Mouse (Mus musculus) thymus, adult 2 months (tissue): ENCODE data around the gene Cacnb4. TPM values are rescaled to one million over a fixed set of nuclear protein-coding genes. Genes with fewer than 3 reads are reported as not detected.

Experiments used
- DNase-seq: peaks from one replicate; pipeline ENCODE4 v3.0.0; 2021
- H3K27ac ChIP-seq: fragments of 200-500 bp; 2 replicates; pipeline ENCODE4 v1.5.1; 2012; ENCODE audit warnings: low read length, control low read depth; ENCODE audit not compliant: control insufficient read depth, insufficient read depth
- H3K27me3 ChIP-seq: fragments of 200-500 bp; 2 replicates; pipeline ENCODE4 v1.6.1; 2012; ENCODE audit warnings: mild to moderate bottlenecking, low read length, moderate library complexity, mixed read lengths; ENCODE audit not compliant: control insufficient read depth, insufficient read depth
- H3K36me3 ChIP-seq: fragments of 200-500 bp; 2 replicates; pipeline ENCODE4 v1.6.1; 2012; ENCODE audit warnings: mild to moderate bottlenecking, low read length, moderate library complexity; ENCODE audit not compliant: control insufficient read depth, insufficient read depth
- H3K4me1 ChIP-seq: fragments of 200-500 bp; replicated peaks from 2 replicates; pipeline ENCODE4 v1.6.1; 2012; ENCODE audit warnings: low read length; ENCODE audit not compliant: control insufficient read depth, insufficient read depth
- H3K4me3 ChIP-seq: fragments of 200-500 bp; 2 replicates; pipeline ENCODE4 v1.5.1; 2012; ENCODE audit warnings: mild to moderate bottlenecking, low read length, control low read depth, moderate library complexity; ENCODE audit not compliant: control insufficient read depth, insufficient read depth
- CTCF ChIP-seq: fragments of 200-500 bp; IDR thresholded peaks from 2 replicates; pipeline ENCODE4 v1.5.1; 2012; ENCODE audit warnings: mild to moderate bottlenecking, control low read depth, low read length, moderate library complexity, borderline replicate concordance; ENCODE audit not compliant: control insufficient read depth, poor library complexity, insufficient read depth; ENCODE audit errors: extremely low read depth
- POLR2A ChIP-seq: fragments of 200-500 bp; IDR thresholded peaks from 2 replicates; pipeline ENCODE4 v1.6.1; 2012; ENCODE audit warnings: mild to moderate bottlenecking, low read length, control low read depth, moderate library complexity; ENCODE audit not compliant: control insufficient read depth, poor library complexity, insufficient read depth; ENCODE audit errors: extremely low read depth
- WGBS: fragments of 180-500 bp; shearing (Covaris S2); methylation state at CpG from one replicate; pipeline ENCODE4 v1.1.7; 2018; 5-methylcytosine and 5-hydroxymethylcytosine counted together
- polyA plus RNA-seq: library from polyadenylated mRNA; depleted of rRNA; stranded (reverse); fragments of >200 nt; gene quantifications from 2 replicates; pipeline ENCODE4 v1.2.3, GENCODE M21; 2012

The Cacnb4 gene
- polyA plus RNA-seq, 1 experiment, result 0.04 TPM

- no peak for TF ChIP-seq CTCF
- no peak for TF ChIP-seq POLR2A
- no peak for DNase-seq
- H3K27ac ChIP-seq, result no peak overlapping the region
- 96% methylated on average over 5 of the region's 5 CpGs for WGBS
- H3K4me1 ChIP-seq, result no peaks in the 10 kb centered on the region
- H3K36me3 ChIP-seq, result peaks cover 61% of the 10 kb centered on the region
- H3K27me3 ChIP-seq, result no peaks in the 10 kb centered on the region
- H3K4me3 ChIP-seq, result no peak overlapping the region
Observed at GRCm38 (mm10) chr2:52709417-52709816, 32.8 kb upstream of the Cacnb4 start.

GRCm38 (mm10) chr2:52701368-52702036 is 24.9 kb upstream of the Cacnb4 start:
- no peak overlapping the region for H3K27ac ChIP-seq
- WGBS, result 98% methylated on average over 11 of the region's 11 CpGs
- H3K4me1 ChIP-seq, result no peaks in the 10 kb centered on the region
- TF ChIP-seq CTCF, result no peak
- no peak for TF ChIP-seq POLR2A
- peaks cover 27% of the 10 kb centered on the region for H3K36me3 ChIP-seq
- DNase-seq, result no peak
- H3K27me3 ChIP-seq, result no peaks in the 10 kb centered on the region
- H3K4me3 ChIP-seq, result no peak overlapping the region

GRCm38 (mm10) chr2:52700352-52700751 is 23.7 kb upstream of the Cacnb4 start:
- Histone ChIP-seq H3K27me3 (no peaks in the 10 kb centered on the region), H3K4me3 (no peak overlapping the region), H3K36me3 (peaks cover 18% of the 10 kb centered on the region), H3K4me1 (no peaks in the 10 kb centered on the region), H3K27ac (no peak overlapping the region)
- DNase-seq, result no peak
- 94% methylated on average over 5 of the region's 5 CpGs for whole genome bisulfite sequencing
- TF ChIP-seq CTCF (no peak), POLR2A (no peak)

GRCm38 (mm10) chr2:52694604-52695003 is 18.0 kb upstream of the Cacnb4 start:
- Histone ChIP-seq H3K36me3 (peaks cover 6% of the 10 kb centered on the region; the same call in 1 of the 2 replicates), H3K27ac (no peak overlapping the region), H3K4me3 (no peak overlapping the region), H3K4me1 (peaks cover 3% of the 10 kb centered on the region; the same call in 1 of the 2 replicates), H3K27me3 (no peaks in the 10 kb centered on the region)
- peak; percentile 22 for DNase-seq
- TF ChIP-seq CTCF (no peak), POLR2A (no peak)
- WGBS, result 60% methylated on average over 6 of the region's 6 CpGs

- 92% methylated on average over 4 of the region's 4 CpGs for WGBS
Observed at GRCm38 (mm10) chr2:52691745-52692144, 15.1 kb upstream of the Cacnb4 start.

GRCm38 (mm10) chr2:52686601-52687000 is 10.0 kb upstream of the Cacnb4 start:
- Histone ChIP-seq H3K4me3 (no peak overlapping the region), H3K27me3 (no peaks in the 10 kb centered on the region), H3K4me1 (no peaks in the 10 kb centered on the region), H3K36me3 (no peaks in the 10 kb centered on the region), H3K27ac (no peak overlapping the region)
- TF ChIP-seq CTCF, result no peak
- TF ChIP-seq POLR2A, result no peak
- WGBS, result 95% methylated on average over 6 of the region's 6 CpGs
- DNase-seq, result no peak

More at GRCm38 (mm10) chr2:52691745-52692144, 15.1 kb upstream of the Cacnb4 start:
- no peak for TF ChIP-seq CTCF
- TF ChIP-seq POLR2A, result no peak
- no peaks in the 10 kb centered on the region for H3K27me3 ChIP-seq
- no peaks in the 10 kb centered on the region for H3K36me3 ChIP-seq
- H3K27ac ChIP-seq, result no peak overlapping the region
- H3K4me1 ChIP-seq, result peaks cover 3% of the 10 kb centered on the region; the same call in 1 of the 2 replicates
- no peak overlapping the region for H3K4me3 ChIP-seq
- DNase-seq, result no peak
